Mouse (Mus musculus) embryo, embryonic 11.5 days (tissue): ENCODE data around the gene Sfpq.
"Not testable (repeated sequence)": the region's sequence is repeated elsewhere in the genome, so short reads cannot be mapped to it uniquely, and the experiment has no call there.

Experiments
- DNase-seq: peaks from one replicate; pipeline ENCODE4 v3.0.0-alpha.2; 2012; ENCODE audit warnings: low read depth, low spot score

Gene Sfpq

GRCm38 (mm10) chr4:127021151-127021945 is at the start of gene Sfpq:
Gene Sfpq (plus strand): TSS chr4:127021324.
- peak; percentile 98 for DNase-seq

- DNase-seq: no peak
Measured at GRCm38 (mm10) chr4:126977467-126977866, 43.7 kb upstream of the Sfpq start.

GRCm38 (mm10) chr4:126978706-126979105 is 42.4 kb upstream of the Sfpq start:
- no peak for DNase-seq

GRCm38 (mm10) chr4:126983321-126983720 is 37.8 kb upstream of the Sfpq start:
- no peak for DNase-seq

- DNase-seq: not testable (repeated sequence)
Measured at GRCm38 (mm10) chr4:126983736-126984525, 37.2 kb upstream of the Sfpq start.

GRCm38 (mm10) chr4:126986768-126987167 is 34.4 kb upstream of the Sfpq start:
- DNase-seq: no peak

- DNase-seq: no peak
Measured at GRCm38 (mm10) chr4:126988503-126988902, 32.6 kb upstream of the Sfpq start.

- no peak for DNase-seq
Measured at GRCm38 (mm10) chr4:126990553-126990952, 30.6 kb upstream of the Sfpq start.

- DNase-seq: no peak
Measured at GRCm38 (mm10) chr4:126992356-126992755, 28.8 kb upstream of the Sfpq start.

- DNase-seq: not testable (repeated sequence)
Measured at GRCm38 (mm10) chr4:126999372-126999771, 21.8 kb upstream of the Sfpq start.

- DNase-seq: no peak
Measured at GRCm38 (mm10) chr4:127000601-127001105, 20.5 kb upstream of the Sfpq start.

GRCm38 (mm10) chr4:127004384-127004783 is 16.7 kb upstream of the Sfpq start:
- no peak for DNase-seq

- DNase-seq: peak; percentile 54
Measured at GRCm38 (mm10) chr4:127005113-127005936, 15.8 kb upstream of the Sfpq start.

- peak; percentile 71 for DNase-seq
Measured at GRCm38 (mm10) chr4:127015294-127015993, 5.7 kb upstream of the Sfpq start.

GRCm38 (mm10) chr4:127016366-127016765 is 4.8 kb upstream of the Sfpq start:
- DNase-seq: no peak

- DNase-seq: no peak
Measured at GRCm38 (mm10) chr4:127020411-127021150, 543 bp upstream of the Sfpq start.

- peak; percentile 81 for DNase-seq
Measured at GRCm38 (mm10) chr4:127021989-127022626, 984 bp downstream of the Sfpq start.

- DNase-seq: no peak
Measured at GRCm38 (mm10) chr4:127023201-127023600, 2.1 kb downstream of the Sfpq start.

- no peak for DNase-seq
Measured at GRCm38 (mm10) chr4:127024240-127024639, 3.1 kb downstream of the Sfpq start.

GRCm38 (mm10) chr4:127026826-127027225 is 5.7 kb downstream of the Sfpq start:
- no peak for DNase-seq
